Mouse (Mus musculus): ENCODE measurements around the gene D630045J12Rik.

GRCm38 (mm10) chr6:38198727-38199126 is 55.1 kb downstream of the D630045J12Rik start:
- TF ChIP-seq EP300 (IDR thresholded peaks at IDR 0.05; ENCODE audit: low read depth) (no peak), CTCF (IDR thresholded peaks at IDR 0.05; ENCODE audit: low read depth) (no peak)
